Mouse (Mus musculus) embryo, embryonic 10.5 days (tissue): ENCODE results near the gene Rab3b.

Experiments used
- DNase-seq: peaks from one replicate; pipeline ENCODE4 v3.0.0-alpha.2; 2015; ENCODE audit warnings: low spot score

Rab3b gene

DNA sequence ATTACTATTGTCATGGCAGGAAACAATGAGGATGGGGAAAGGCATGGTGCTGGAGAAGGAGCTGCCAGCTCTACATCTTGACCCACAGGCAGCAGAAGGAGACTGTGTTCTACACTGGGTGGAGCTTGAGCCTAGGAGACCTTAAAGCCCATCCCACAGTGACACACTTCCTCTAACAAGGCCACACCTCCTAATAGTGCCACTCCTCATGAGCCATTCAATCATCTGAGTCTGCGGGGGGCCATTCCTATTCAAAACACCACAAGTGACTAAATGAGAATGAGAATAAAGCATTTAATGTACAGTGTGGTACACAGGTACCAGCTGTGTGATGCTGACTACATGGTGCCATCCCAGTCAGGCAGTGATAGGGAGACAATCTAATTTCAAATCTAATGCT is 71.3 kb downstream of the Rab3b start:
- no peak for DNase-seq

DNA sequence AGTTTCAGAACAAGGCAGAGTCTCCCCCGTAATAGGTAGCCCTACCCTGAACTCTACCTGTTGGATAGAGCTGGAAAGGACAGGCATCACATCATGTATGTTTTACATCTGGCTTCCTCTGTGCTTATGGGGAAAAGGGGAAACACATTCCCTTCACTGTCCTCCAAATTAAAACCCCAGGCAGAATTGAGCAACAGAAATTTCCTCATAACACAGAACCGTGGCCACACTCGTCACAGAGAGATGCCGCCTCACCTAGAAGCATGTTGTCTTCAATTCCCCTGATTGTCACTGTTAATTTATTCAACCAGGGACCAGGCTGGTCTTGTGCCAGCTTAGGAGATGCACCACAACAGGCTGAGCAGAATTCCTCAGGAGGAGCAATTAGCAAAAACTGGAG is 72.8 kb downstream of the Rab3b start:
- no peak for DNase-seq

DNA sequence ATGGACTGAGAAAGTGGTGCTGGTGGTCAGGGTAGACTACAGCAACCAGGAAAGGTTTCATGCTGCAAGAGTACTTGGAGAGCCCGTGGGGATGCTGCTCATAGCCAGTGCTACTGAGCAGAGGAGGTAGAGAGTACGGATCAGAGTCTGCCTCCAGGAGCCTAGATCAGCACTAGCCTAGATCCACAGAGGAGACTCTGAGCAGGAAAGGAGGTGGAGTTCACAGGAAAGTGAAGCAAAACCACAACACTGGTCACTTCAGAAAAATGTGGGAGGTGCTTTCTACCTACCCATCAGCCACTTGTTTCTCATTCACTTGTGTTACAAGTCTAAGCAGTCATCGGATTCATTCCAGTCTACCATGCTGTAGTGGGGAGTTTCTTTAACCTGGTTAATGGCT is 80.8 kb downstream of the Rab3b start:
- no peak for DNase-seq

DNA sequence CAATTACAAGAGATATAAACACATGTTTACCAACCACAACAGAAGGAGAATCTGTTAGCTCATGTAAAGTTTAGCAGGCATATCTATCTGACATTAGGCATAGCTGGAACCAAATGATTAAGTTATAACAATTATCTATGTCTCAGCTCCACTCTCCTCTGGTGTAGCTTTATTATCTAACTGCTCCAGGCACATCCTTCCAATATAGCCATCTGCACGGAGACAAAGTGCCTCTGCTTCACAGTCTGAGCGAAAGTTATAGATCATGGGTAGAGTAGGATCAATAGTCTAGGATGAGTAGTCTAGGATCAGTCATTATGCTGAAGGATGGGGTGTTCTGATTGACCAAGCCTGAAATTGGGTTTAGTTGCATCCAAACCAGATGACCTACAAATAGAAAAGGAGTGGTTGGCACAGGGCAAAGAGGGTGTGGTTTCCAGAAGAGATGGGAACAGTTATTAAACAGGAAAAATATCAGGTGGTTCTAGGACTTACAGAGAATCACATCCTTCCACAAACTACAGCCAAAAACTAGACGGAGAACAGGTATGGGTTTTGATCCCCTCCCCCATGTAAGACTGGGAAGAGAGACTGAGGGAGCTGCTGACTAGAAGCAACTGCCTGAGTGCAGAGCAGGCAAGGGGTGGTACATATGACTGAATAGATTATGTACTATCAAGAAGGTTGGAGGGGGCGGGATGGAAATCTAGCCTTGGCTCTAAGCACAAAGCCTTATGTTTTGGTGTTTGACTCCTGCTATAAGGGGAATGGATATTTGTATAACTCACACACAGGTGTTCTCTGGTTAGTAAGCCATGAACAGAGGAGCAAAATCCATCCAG is 82.0 kb downstream of the Rab3b start:
- DNase-seq = no peak

DNA sequence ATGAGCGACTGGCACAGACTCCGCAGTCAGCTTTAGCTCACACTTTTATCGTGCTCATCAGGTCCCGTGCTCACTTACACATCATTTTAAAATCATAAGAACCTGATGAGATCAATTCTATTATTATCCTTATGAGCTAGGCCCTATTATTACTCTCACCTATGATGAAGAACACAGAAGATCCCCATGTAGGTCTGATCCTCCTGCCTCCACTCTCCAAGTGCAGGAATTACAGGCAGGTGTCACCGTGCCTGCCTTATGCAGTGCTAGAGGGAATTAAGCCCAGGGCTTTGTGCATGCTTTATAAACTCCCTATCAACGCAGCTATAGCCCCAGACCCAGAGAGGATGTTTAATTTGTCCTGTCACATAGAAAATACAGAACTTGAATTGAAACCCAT is 84.2 kb downstream of the Rab3b start:
- DNase-seq = no peak

DNA sequence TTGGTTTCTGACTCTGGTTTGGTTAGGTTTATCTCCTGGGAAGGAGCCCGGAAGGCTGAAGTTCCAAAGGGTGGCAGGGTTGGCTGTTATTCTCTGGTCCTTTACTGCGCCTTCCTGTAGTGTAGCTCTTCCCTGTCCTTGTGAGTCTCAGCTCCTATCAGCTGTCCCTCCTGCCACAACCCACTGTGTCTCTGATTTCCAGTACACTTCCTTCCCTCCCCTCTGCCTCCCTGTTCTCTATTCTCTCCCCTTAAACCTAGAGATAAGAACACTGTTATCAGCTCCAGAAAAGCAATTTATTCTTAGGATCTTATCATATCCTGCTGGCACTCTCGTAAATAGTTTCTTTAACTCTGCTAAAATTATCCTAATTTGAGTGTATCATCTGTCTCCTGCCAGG is 90.7 kb downstream of the Rab3b start:
- DNase-seq = no peak

DNA sequence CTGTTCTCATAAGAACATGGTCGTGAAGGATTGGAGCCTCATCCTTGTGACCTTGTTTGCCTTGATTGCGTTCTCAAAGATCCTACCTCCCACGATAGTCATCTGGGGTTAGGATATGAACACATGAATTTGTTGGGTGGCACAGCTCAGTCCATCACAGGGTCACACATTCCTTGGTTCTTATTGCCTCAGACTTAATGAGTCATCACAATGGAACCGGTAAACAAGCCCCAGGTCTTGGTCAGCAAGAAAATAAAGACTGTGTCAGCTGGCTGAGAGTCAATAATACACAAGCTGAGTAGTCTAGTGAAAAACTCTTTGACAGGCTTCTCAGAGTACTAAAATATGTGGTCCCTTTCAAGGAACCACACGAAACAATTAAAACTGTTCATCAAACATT is 92.2 kb downstream of the Rab3b start:
- DNase-seq = no peak

DNA sequence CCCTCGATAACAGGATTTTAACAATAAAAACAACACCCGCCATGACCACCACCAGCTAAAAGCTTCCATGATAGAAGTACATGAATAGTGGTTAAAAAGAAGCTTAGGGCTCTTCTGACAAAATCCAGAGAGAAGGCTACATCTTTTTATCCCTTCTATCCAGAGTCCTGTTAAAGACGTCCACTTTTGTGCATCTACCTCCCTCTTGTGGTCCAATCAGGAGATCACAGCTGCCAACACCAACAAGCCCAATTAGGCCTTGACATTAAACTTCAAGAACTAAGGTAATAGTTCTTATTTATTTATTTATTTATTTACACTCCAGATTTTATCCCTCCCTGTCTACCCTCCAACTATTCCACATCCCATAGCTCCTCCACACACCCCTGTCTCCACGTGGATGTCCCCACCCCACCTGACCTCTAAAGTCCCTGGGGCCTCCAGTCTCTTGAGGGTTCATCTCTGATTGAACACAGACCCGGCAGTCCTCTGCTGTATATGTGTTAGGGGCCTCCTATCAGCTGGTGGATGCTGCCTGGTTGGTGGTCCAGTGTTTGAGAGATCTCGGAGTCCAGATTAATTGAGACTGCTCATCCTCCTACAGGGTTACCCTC is 97.7 kb downstream of the Rab3b start:
- DNase-seq = peak; percentile 77

DNA sequence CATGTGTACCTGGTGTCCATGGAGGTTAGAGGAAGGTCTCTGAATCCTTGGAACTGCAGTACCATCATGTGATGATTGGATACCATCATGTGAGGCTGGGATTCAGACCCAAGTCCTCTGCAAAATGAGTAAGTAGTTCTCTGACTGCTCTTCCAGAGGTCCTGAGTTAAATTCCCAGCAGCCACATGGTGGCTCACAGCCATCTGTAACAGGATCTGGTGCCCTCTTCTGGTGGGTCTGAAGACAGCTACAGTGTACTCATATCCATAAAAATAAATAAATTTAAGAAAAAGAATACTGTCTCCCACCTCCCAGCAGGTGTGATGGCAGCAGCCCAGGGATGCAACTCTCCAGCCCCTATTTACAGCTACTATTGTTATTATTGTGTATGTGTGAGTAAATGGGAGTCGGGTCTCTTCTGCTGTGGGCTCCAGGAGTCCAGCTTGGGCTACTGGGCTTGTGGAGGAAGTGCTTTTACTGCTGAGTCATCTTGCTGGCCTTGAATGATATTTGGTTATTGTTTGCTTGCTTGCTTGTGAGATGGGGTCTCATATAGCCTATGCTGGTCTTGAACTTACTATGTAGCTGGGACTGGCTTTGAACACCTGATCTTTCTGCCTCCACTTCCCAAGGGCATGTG is 108.1 kb downstream of the Rab3b start:
- no peak for DNase-seq

DNA sequence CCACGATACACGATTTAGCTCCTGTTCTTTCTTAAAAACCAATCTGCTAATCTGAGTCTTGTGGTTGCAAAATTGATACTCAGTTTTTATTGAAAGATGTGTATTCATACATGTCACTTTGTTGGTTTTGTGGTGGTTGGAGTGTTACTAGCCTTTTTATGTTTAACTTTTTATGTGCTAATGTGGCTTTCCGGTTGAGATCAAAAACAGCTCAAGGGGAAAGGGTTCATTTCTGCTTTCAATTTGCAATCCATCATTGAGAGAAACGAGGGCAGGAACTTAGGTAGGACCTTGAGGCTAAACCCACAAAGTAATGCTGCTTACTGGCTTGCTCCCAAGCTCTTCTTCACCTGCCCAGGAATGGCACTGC is 108.6 kb downstream of the Rab3b start:
- DNase-seq = no peak

DNA sequence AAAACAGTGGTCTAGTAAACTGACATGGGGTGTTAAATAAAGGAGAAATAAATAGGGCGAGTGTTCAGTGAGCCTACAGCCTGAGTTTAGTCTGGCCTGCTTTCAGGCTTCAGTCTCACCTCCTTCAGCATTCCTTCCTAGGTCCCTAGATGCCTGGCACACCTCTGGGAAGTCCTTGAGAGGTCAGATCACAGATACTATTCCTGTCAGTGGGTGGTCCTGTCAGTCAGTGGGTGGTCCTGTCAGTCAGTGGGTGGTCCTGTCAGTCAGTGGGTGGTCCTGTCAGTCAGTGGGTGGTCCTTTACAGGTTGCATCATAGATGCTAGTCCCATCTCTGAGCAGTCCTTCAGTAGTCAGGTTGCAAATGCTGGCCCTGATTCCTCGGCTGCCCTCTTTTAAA is 110.6 kb downstream of the Rab3b start:
- no peak for DNase-seq

DNA sequence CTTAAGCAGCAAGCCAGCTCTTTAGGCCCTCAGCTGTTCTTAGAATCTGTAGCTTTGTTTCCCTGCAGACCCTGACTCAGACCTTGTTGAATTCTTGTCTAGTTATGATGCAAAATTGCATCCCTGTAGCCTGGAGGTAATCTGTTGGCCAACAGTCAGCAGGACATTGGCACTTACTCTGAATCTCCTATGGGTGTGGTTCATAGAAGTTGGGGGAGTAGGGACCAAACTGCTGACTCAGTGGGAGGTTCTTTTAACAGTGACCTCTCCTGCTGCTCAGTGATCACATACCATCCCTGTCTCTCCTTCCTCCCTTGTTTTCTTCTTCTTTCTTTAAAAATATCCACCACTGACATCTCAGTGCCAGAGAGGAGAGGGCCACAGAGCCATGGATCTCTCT is 111.2 kb downstream of the Rab3b start:
- DNase-seq = no peak

DNA sequence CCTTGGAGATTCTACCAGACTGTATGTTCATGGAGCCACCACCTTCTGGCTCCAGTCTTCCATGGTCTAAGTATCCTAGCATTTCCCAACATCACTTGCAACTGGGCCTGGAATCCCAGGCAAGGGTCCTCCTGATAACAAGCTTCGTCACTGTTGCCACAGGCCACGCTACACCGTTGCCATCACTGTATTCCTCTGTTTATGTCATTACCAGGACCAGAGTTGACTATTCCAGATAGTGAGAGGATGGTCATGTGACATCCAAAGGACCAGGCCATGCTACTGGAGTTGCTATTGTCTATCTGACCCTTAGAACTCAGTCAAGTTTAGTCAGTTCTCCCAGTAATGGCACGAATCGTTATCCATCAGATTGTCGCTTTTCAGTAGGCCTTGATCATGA is 111.7 kb downstream of the Rab3b start:
- DNase-seq = no peak

DNA sequence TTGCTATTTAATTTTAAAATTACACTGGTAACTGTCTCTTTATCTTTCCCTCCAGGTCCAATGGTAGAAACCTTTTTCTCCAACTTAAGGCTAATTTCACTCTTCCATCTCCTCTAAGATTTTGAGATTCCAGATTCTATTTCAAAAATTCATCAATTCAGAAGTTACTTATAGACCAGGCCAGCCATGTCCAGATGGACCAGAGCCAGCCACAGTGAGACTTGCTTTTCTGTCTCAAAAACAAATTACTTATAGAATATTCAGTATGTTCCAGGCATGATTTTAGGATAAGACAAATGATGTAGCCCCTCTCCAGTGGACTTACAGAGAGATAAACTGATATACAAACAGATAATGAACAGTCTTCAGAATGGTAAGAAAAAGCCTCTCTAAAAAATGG is 112.9 kb downstream of the Rab3b start:
- DNase-seq = no peak
